Mouse (Mus musculus): ENCODE measurements around the gene Hps5. TPM values are rescaled to one million over a fixed set of nuclear protein-coding genes. Genes with fewer than 3 reads are reported as not detected.

Gene Hps5
- 15.8 and 15.9 TPM in 2 replicates for polyA plus RNA-seq (2015; fragmentation: Nextera tagmentation; extraction: Ambion mirVana)

- Histone ChIP-seq H3K4me2 (replicated peaks) (peak within 1 kb of the TSS; percentile 96), H3K36me3 (peaks cover 6% of the 10 kb centered on the region; the same call in 1 of the 2 replicates), H3K9ac (replicated peaks) (peak within 1 kb of the TSS; percentile 97), H3K27me3 (no peaks in the 10 kb centered on the region), H3K9me3 (no peaks in the 10 kb centered on the region), H3K4me3 (replicated peaks) (peak within 1 kb of the TSS; percentile 86), H3K27ac (peak within 1 kb of the TSS; percentile 87), H3K4me1 (replicated peaks) (peaks cover 29% of the 10 kb centered on the region)
- WGBS = under 1% methylated on average over 75 of the region's 75 CpGs
- peak; percentile 99 for ATAC-seq
Observed at GRCm38 (mm10) chr7:46795287-46796205, at the start of gene Hps5, which contains the start of gene Gtf2h1. Hps5 (minus strand) TSS chr7:46796064. Gtf2h1 (plus strand) TSS chr7:46796103.

GRCm38 (mm10) chr7:46845211-46845977 is 49.5 kb upstream of the Hps5 start:
- peak; percentile 79 for ATAC-seq
- Histone ChIP-seq H3K27ac (peak overlapping the region; percentile 68), H3K9me3 (no peaks in the 10 kb centered on the region), H3K4me3 (replicated peaks) (peak overlapping the region; percentile 77), H3K27me3 (0 out of 2 replicates have a peak, but pooled peaks cover 16% of the 10 kb centered on the region), H3K36me3 (peaks cover 16% of the 10 kb centered on the region), H3K4me2 (replicated peaks) (peak overlapping the region; percentile 98), H3K9ac (replicated peaks) (peak overlapping the region; percentile 85), H3K4me1 (replicated peaks) (peaks cover 24% of the 10 kb centered on the region)
- WGBS = under 1% methylated on average over 51 of the region's 51 CpGs

GRCm38 (mm10) chr7:46843576-46843975 is 47.7 kb upstream of the Hps5 start:
- H3K27ac ChIP-seq = no peak overlapping the region
- no peak overlapping the region for H3K9ac ChIP-seq (replicated peaks)
- H3K27me3 ChIP-seq = 0 out of 2 replicates have a peak, but pooled peaks cover 16% of the 10 kb centered on the region
- H3K9me3 ChIP-seq = no peaks in the 10 kb centered on the region
- H3K4me1 ChIP-seq (replicated peaks) = peaks cover 34% of the 10 kb centered on the region
- 91% methylated on average over 4 of the region's 4 CpGs for WGBS
- H3K36me3 ChIP-seq = peaks cover under 1% of the 10 kb centered on the region
- no peak for ATAC-seq
- H3K4me2 ChIP-seq (replicated peaks) = no peak overlapping the region
- H3K4me3 ChIP-seq (replicated peaks) = no peak overlapping the region

- Histone ChIP-seq H3K27ac (no peak overlapping the region), H3K27me3 (0 out of 2 replicates have a peak, but pooled peaks cover 16% of the 10 kb centered on the region), H3K9ac (replicated peaks) (no peak overlapping the region), H3K36me3 (no peaks in the 10 kb centered on the region), H3K9me3 (no peaks in the 10 kb centered on the region), H3K4me3 (replicated peaks) (no peak overlapping the region), H3K4me2 (replicated peaks) (no peak overlapping the region), H3K4me1 (replicated peaks) (peaks cover 38% of the 10 kb centered on the region)
- no peak for ATAC-seq
- WGBS = 30% methylated on average over 5 of the region's 5 CpGs
Observed at GRCm38 (mm10) chr7:46842278-46842677, 46.4 kb upstream of the Hps5 start.

- no peak within 1 kb of the TSS for H3K4me2 ChIP-seq (replicated peaks)
- no peak within 1 kb of the TSS for H3K27ac ChIP-seq
- H3K27me3 ChIP-seq = 0 out of 2 replicates have a peak, but pooled peaks cover 16% of the 10 kb centered on the region
- H3K36me3 ChIP-seq = no peaks in the 10 kb centered on the region
- no peak within 1 kb of the TSS for H3K4me3 ChIP-seq (replicated peaks)
- peaks cover 27% of the 10 kb centered on the region for H3K4me1 ChIP-seq (replicated peaks)
- H3K9ac ChIP-seq (replicated peaks) = no peak within 1 kb of the TSS
- no peaks in the 10 kb centered on the region for H3K9me3 ChIP-seq
- 30% methylated on average over 6 of the region's 6 CpGs for WGBS
- ATAC-seq = no peak
Observed at GRCm38 (mm10) chr7:46840787-46841525, 45.1 kb upstream of the Hps5 start, which contains the start of gene Ldha. Ldha (plus strand) TSS chr7:46841475.

GRCm38 (mm10) chr7:46840326-46840725 is 44.5 kb upstream of the Hps5 start:
- Histone ChIP-seq H3K27me3 (0 out of 2 replicates have a peak, but pooled peaks cover 16% of the 10 kb centered on the region), H3K4me1 (replicated peaks) (peaks cover 28% of the 10 kb centered on the region), H3K27ac (no peak overlapping the region), H3K9ac (replicated peaks) (no peak overlapping the region), H3K36me3 (no peaks in the 10 kb centered on the region), H3K9me3 (no peaks in the 10 kb centered on the region), H3K4me3 (replicated peaks) (no peak overlapping the region), H3K4me2 (replicated peaks) (no peak overlapping the region)
- ATAC-seq = no peak
- WGBS = 57% methylated on average over 4 of the region's 4 CpGs

- Histone ChIP-seq H3K4me3 (replicated peaks) (no peak overlapping the region), H3K27me3 (0 out of 2 replicates have a peak, but pooled peaks cover 16% of the 10 kb centered on the region), H3K9me3 (no peaks in the 10 kb centered on the region), H3K27ac (no peak overlapping the region), H3K4me2 (replicated peaks) (no peak overlapping the region), H3K4me1 (replicated peaks) (peaks cover 28% of the 10 kb centered on the region), H3K9ac (replicated peaks) (no peak overlapping the region), H3K36me3 (no peaks in the 10 kb centered on the region)
- WGBS = 83% methylated on average over 5 of the region's 5 CpGs
- no peak for ATAC-seq
Observed at GRCm38 (mm10) chr7:46839861-46840260, 44.0 kb upstream of the Hps5 start.

GRCm38 (mm10) chr7:46839446-46839845 is 43.6 kb upstream of the Hps5 start:
- H3K36me3 ChIP-seq = no peaks in the 10 kb centered on the region
- no peak overlapping the region; the same call in 1 of the 2 replicates for H3K4me2 ChIP-seq (replicated peaks)
- 0 out of 2 replicates have a peak, but pooled peaks cover 16% of the 10 kb centered on the region for H3K27me3 ChIP-seq
- no peak overlapping the region for H3K4me3 ChIP-seq (replicated peaks)
- peaks cover 28% of the 10 kb centered on the region for H3K4me1 ChIP-seq (replicated peaks)
- WGBS = 39% methylated on average over 7 of the region's 7 CpGs
- no peak overlapping the region for H3K9ac ChIP-seq (replicated peaks)
- no peak overlapping the region for H3K27ac ChIP-seq
- no peaks in the 10 kb centered on the region for H3K9me3 ChIP-seq
- no peak for ATAC-seq

GRCm38 (mm10) chr7:46838891-46839302 is 43.0 kb upstream of the Hps5 start:
- 0 out of 2 replicates have a peak, but pooled peaks cover 11% of the 10 kb centered on the region for H3K27me3 ChIP-seq
- H3K9ac ChIP-seq (replicated peaks) = no peak overlapping the region
- peak overlapping the region; percentile 9 for H3K4me2 ChIP-seq (replicated peaks)
- no peak overlapping the region for H3K4me3 ChIP-seq (replicated peaks)
- 6% methylated on average over 8 of the region's 8 CpGs for WGBS
- no peaks in the 10 kb centered on the region for H3K36me3 ChIP-seq
- peak; percentile 63; the same call in 1 of the 2 replicates for ATAC-seq
- H3K9me3 ChIP-seq = no peaks in the 10 kb centered on the region
- H3K4me1 ChIP-seq (replicated peaks) = peaks cover 28% of the 10 kb centered on the region
- H3K27ac ChIP-seq = 0 out of 2 replicates have a peak overlapping the region, but pooled peaks have one; percentile 16

GRCm38 (mm10) chr7:46838104-46838671 is 42.3 kb upstream of the Hps5 start:
- Histone ChIP-seq H3K27ac (no peak overlapping the region), H3K9ac (replicated peaks) (no peak overlapping the region), H3K9me3 (no peaks in the 10 kb centered on the region), H3K4me1 (replicated peaks) (peaks cover 28% of the 10 kb centered on the region), H3K4me3 (replicated peaks) (no peak overlapping the region), H3K36me3 (no peaks in the 10 kb centered on the region), H3K4me2 (replicated peaks) (peak overlapping the region; percentile 9; the same call in 1 of the 2 replicates), H3K27me3 (0 out of 2 replicates have a peak, but pooled peaks cover 7% of the 10 kb centered on the region)
- 1% methylated on average over 9 of the region's 9 CpGs for WGBS
- 0 out of 2 replicates have a peak, but pooled peaks have one; percentile 14 for ATAC-seq

- WGBS = 28% methylated on average over 5 of the region's 5 CpGs
- Histone ChIP-seq H3K27ac (no peak overlapping the region), H3K9ac (replicated peaks) (no peak overlapping the region), H3K4me2 (replicated peaks) (no peak overlapping the region), H3K4me3 (replicated peaks) (no peak overlapping the region), H3K4me1 (replicated peaks) (peaks cover 28% of the 10 kb centered on the region), H3K27me3 (0 out of 2 replicates have a peak, but pooled peaks cover 7% of the 10 kb centered on the region), H3K9me3 (no peaks in the 10 kb centered on the region), H3K36me3 (no peaks in the 10 kb centered on the region)
- ATAC-seq = no peak
Observed at GRCm38 (mm10) chr7:46837073-46837472, 41.2 kb upstream of the Hps5 start.
